Mouse (Mus musculus) hindbrain, embryonic 12.5 days (tissue): ENCODE data around the gene Tedc1. TPM values are rescaled to one million over a fixed set of nuclear protein-coding genes. Genes with fewer than 3 reads are reported as not detected.

Experiments used
- ATAC-seq: fragments of 200-750 bp; cut with Nextera tagmentation; 2 replicates; pipeline ENCODE4 v1.8.0; 2017; ENCODE audit warnings: moderate TSS enrichment; ENCODE audit not compliant: low FRiP score
- H3K27ac ChIP-seq: fragments of 300-500 bp; sonication (generic); 2 replicates; pipeline ENCODE4 v1.5.1; 2016; ENCODE audit warnings: mild to moderate bottlenecking
- H3K27me3 ChIP-seq: fragments of 300-500 bp; sonication (generic); 2 replicates; pipeline ENCODE4 v1.6.1; 2016; ENCODE audit warnings: mild to moderate bottlenecking
- H3K36me3 ChIP-seq: fragments of 300-500 bp; sonication (generic); 2 replicates; pipeline ENCODE4 v1.6.1; 2016; ENCODE audit warnings: mild to moderate bottlenecking
- H3K4me1 ChIP-seq: fragments of 300-500 bp; sonication (generic); 2 replicates; pipeline ENCODE4 v1.6.1; 2016
- H3K4me2 ChIP-seq: fragments of 300-500 bp; sonication (generic); replicated peaks from 2 replicates; pipeline ENCODE4 v1.6.1; 2016; ENCODE audit warnings: mild to moderate bottlenecking
- H3K4me3 ChIP-seq: fragments of 300-500 bp; sonication (generic); 2 replicates; pipeline ENCODE4 v1.5.1; 2016; ENCODE audit warnings: mild to moderate bottlenecking
- H3K9ac ChIP-seq: fragments of 300-500 bp; sonication (generic); 2 replicates; pipeline ENCODE4 v1.6.1; 2016; ENCODE audit warnings: mild to moderate bottlenecking, moderate library complexity
- H3K9me3 ChIP-seq: fragments of 300-500 bp; sonication (generic); replicated peaks from 2 replicates; pipeline ENCODE4 v1.6.1; 2016; ENCODE audit warnings: mild to moderate bottlenecking
- WGBS: fragments of 180-500 bp; shearing (Covaris S2); methylation state at CpG from one replicate; pipeline ENCODE4 v1.1.7; 2016; 5-methylcytosine and 5-hydroxymethylcytosine counted together
- polyA plus RNA-seq: library from polyadenylated mRNA; unstranded; fragments of >200 nt; fragmentation: Nextera tagmentation; extraction: Ambion mirVana; gene quantifications from 2 replicates; pipeline ENCODE4 v1.2.1, GENCODE M21; 2016

Tedc1 gene
- polyA plus RNA-seq = 34.1 and 38.5 TPM in 2 replicates

GRCm38 (mm10) chr12:113155887-113156539 is at the start of gene Tedc1:
Tedc1 (plus strand) TSS chr12:113156421.
- Histone ChIP-seq H3K27me3 (peaks cover 30% of the 10 kb centered on the region), H3K4me1 (peaks cover 33% of the 10 kb centered on the region), H3K27ac (peak within 1 kb of the TSS; percentile 31), H3K4me2 (peak within 1 kb of the TSS; percentile 84), H3K4me3 (peak within 1 kb of the TSS; percentile 62), H3K36me3 (no peaks in the 10 kb centered on the region), H3K9me3 (no peaks in the 10 kb centered on the region), H3K9ac (peak within 1 kb of the TSS; percentile 57)
- 0% methylated on average over 46 of the region's 46 CpGs for WGBS
- ATAC-seq = peak; percentile 97

GRCm38 (mm10) chr12:113107431-113108124 is 48.6 kb upstream of the Tedc1 start:
- no peaks in the 10 kb centered on the region for H3K27me3 ChIP-seq
- H3K27ac ChIP-seq = no peak overlapping the region
- H3K36me3 ChIP-seq = peaks cover 10% of the 10 kb centered on the region
- no peaks in the 10 kb centered on the region for H3K9me3 ChIP-seq
- H3K9ac ChIP-seq = no peak overlapping the region
- peaks cover 21% of the 10 kb centered on the region for H3K4me1 ChIP-seq
- 90% methylated on average over 4 of the region's 4 CpGs for WGBS
- H3K4me2 ChIP-seq = no peak overlapping the region
- no peak for ATAC-seq
- H3K4me3 ChIP-seq = no peak overlapping the region

- Histone ChIP-seq H3K27ac (no peak overlapping the region), H3K27me3 (no peaks in the 10 kb centered on the region), H3K4me1 (peaks cover 12% of the 10 kb centered on the region; the same call in 1 of the 2 replicates), H3K4me2 (no peak overlapping the region), H3K36me3 (peaks cover 21% of the 10 kb centered on the region), H3K4me3 (no peak overlapping the region), H3K9me3 (no peaks in the 10 kb centered on the region), H3K9ac (no peak overlapping the region)
- no peak for ATAC-seq
- WGBS = 89% methylated on average over 17 of the region's 17 CpGs
Measured at GRCm38 (mm10) chr12:113108528-113109283, 47.5 kb upstream of the Tedc1 start.

GRCm38 (mm10) chr12:113109801-113110200 is 46.4 kb upstream of the Tedc1 start:
- no peak for ATAC-seq
- Histone ChIP-seq H3K36me3 (peaks cover 32% of the 10 kb centered on the region), H3K4me1 (0 out of 2 replicates have a peak, but pooled peaks cover 6% of the 10 kb centered on the region), H3K4me2 (no peak overlapping the region), H3K27ac (no peak overlapping the region), H3K27me3 (no peaks in the 10 kb centered on the region), H3K9me3 (no peaks in the 10 kb centered on the region), H3K4me3 (no peak overlapping the region), H3K9ac (no peak overlapping the region)
- WGBS = 85% methylated on average over 10 of the region's 10 CpGs

- Histone ChIP-seq H3K4me2 (no peak overlapping the region), H3K9ac (no peak overlapping the region), H3K4me1 (0 out of 2 replicates have a peak, but pooled peaks cover 2% of the 10 kb centered on the region), H3K9me3 (no peaks in the 10 kb centered on the region), H3K4me3 (no peak overlapping the region), H3K27me3 (no peaks in the 10 kb centered on the region), H3K36me3 (peaks cover 58% of the 10 kb centered on the region), H3K27ac (no peak overlapping the region)
- ATAC-seq = no peak
- 91% methylated on average over 4 of the region's 4 CpGs for WGBS
Measured at GRCm38 (mm10) chr12:113114141-113114540, 42.1 kb upstream of the Tedc1 start.

- H3K4me1 ChIP-seq = 0 out of 2 replicates have a peak, but pooled peaks cover 2% of the 10 kb centered on the region
- WGBS = 84% methylated on average over 16 of the region's 16 CpGs
- H3K36me3 ChIP-seq = peaks cover 59% of the 10 kb centered on the region
Measured at GRCm38 (mm10) chr12:113114856-113115538, 41.2 kb upstream of the Tedc1 start.

GRCm38 (mm10) chr12:113119516-113120410 is 36.5 kb upstream of the Tedc1 start:
- WGBS = 86% methylated on average over 20 of the region's 20 CpGs
- Histone ChIP-seq H3K27ac (no peak overlapping the region), H3K9me3 (no peaks in the 10 kb centered on the region), H3K4me2 (no peak overlapping the region), H3K4me1 (no peaks in the 10 kb centered on the region), H3K27me3 (no peaks in the 10 kb centered on the region), H3K36me3 (peaks cover 78% of the 10 kb centered on the region), H3K4me3 (no peak overlapping the region), H3K9ac (no peak overlapping the region)
- peak; percentile 63 for ATAC-seq

More at GRCm38 (mm10) chr12:113114856-113115538, 41.2 kb upstream of the Tedc1 start:
- no peak overlapping the region for H3K27ac ChIP-seq
- no peaks in the 10 kb centered on the region for H3K27me3 ChIP-seq
- no peaks in the 10 kb centered on the region for H3K9me3 ChIP-seq
- H3K4me2 ChIP-seq = no peak overlapping the region
- no peak overlapping the region for H3K9ac ChIP-seq
- no peak overlapping the region for H3K4me3 ChIP-seq
- no peak for ATAC-seq

GRCm38 (mm10) chr12:113124726-113125125 is 31.5 kb upstream of the Tedc1 start:
- Histone ChIP-seq H3K9ac (no peak overlapping the region), H3K27ac (no peak overlapping the region), H3K36me3 (peaks cover 98% of the 10 kb centered on the region), H3K4me2 (no peak overlapping the region), H3K4me1 (no peaks in the 10 kb centered on the region), H3K9me3 (no peaks in the 10 kb centered on the region), H3K27me3 (no peaks in the 10 kb centered on the region), H3K4me3 (no peak overlapping the region)
- 87% methylated on average over 6 of the region's 6 CpGs for WGBS
- no peak for ATAC-seq

GRCm38 (mm10) chr12:113130732-113131131 is 25.5 kb upstream of the Tedc1 start:
- Histone ChIP-seq H3K4me3 (no peak overlapping the region), H3K4me1 (no peaks in the 10 kb centered on the region), H3K9ac (no peak overlapping the region), H3K27me3 (no peaks in the 10 kb centered on the region), H3K9me3 (no peaks in the 10 kb centered on the region), H3K27ac (no peak overlapping the region), H3K4me2 (no peak overlapping the region), H3K36me3 (peaks cover 100% of the 10 kb centered on the region)
- no peak for ATAC-seq
- 94% methylated on average over 8 of the region's 8 CpGs for WGBS

GRCm38 (mm10) chr12:113131601-113132000 is 24.6 kb upstream of the Tedc1 start:
- H3K9me3 ChIP-seq = no peaks in the 10 kb centered on the region
- ATAC-seq = no peak
- no peaks in the 10 kb centered on the region for H3K4me1 ChIP-seq
- H3K4me2 ChIP-seq = no peak overlapping the region
- H3K27ac ChIP-seq = no peak overlapping the region
- no peaks in the 10 kb centered on the region for H3K27me3 ChIP-seq
- no peak overlapping the region for H3K4me3 ChIP-seq
- peaks cover 100% of the 10 kb centered on the region for H3K36me3 ChIP-seq
- WGBS = 98% methylated on average over 14 of the region's 14 CpGs
- H3K9ac ChIP-seq = no peak overlapping the region

GRCm38 (mm10) chr12:113132567-113132966 is 23.7 kb upstream of the Tedc1 start:
- Histone ChIP-seq H3K9ac (no peak overlapping the region), H3K36me3 (peaks cover 100% of the 10 kb centered on the region), H3K27ac (no peak overlapping the region), H3K4me1 (no peaks in the 10 kb centered on the region), H3K9me3 (no peaks in the 10 kb centered on the region), H3K27me3 (no peaks in the 10 kb centered on the region), H3K4me3 (no peak overlapping the region), H3K4me2 (no peak overlapping the region)
- WGBS = 87% methylated on average over 2 of the region's 2 CpGs
- no peak for ATAC-seq
